Mouse (Mus musculus): Measurements from ENCODE around the gene Bcl2.
A peak's percentile ranks its signal among the peaks of the same experiment; 100 is the strongest.

Bcl2 gene

DNA sequence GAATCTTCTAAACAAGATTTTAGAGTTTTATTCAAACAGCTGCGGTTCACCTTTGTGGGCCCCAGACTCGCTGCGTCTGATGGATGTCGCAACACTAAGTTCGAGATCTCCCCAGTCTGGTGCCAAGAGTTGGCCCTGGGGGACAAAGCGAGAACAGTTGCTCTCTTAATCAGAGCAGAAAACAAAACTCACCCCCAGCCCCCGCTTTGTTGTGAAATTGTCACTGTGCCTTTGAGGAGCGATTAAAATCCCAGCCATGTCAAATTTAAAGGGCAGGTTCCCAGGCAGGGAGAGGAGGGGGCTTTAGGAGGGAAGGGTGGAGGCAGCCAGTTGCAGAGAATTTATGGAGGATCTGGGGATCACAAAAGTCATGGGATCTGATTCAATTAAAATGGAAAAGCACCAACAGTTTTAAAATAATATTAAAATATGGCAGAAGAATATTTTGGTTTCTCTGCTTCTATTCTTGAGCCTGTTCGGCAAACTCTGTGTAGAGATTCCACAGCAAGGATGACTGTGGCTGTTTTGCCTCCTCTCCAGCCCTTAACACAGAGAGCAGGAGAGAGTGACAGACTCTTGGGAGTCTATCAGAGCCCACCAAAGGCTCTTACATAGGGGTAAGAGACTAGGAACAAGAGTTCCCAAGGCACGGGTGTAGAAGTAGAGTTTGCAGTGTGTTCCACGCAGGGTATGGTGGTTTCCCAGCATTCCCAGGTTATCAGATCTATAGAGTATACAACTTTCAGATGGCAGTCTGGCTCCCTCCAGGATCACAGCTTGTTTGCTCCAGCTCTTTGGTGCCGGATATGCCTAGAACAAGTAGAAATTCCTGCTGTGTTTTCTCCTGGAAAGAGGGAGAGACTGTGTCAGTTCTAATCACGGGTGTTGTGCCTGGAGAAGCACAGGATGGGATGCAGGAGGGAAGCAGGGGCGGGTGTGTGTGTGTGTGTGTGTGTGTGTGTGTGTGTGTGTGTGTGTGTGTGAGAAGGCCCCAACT, 130.5 kb downstream of the Bcl2 start:
- DNase-seq: peak; percentile 24 to 39

DNA sequence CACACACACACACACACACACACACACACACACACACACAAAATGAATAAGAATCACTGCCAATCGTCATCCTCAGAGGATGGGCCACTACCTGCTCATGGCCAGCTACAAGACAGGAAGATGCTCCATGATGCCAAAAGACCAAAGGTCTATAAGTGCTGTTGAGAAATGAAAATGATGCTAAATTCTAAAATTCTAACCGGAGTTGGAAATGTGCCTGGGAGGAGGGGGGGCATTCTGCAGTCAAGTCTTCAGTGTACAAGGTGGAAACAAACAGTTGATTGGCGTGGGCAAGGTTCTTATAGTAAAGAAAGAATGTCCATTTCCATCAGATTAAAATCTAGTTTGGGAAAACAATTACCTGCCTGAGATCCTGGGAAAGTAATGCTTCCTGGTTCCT, 131.3 kb downstream of the Bcl2 start:
- DNase-seq: no peak

DNA sequence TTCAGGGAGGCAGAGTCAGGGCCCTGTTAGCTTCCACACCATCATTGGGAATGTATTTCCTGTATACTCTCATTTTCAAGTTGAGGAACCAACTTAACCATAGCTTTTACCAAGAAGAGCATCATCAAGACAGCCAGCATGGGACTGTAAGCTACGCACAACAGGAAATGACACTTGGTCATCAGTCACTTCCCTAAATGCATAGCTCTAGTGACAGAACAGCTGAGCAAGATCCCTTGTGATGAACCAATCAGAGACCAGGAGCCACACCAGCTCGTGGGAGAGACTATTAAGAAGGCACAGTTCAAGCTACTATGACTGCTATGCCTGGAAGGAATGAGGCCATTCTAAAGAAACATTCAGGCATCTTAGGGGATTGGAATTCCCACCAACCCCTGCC, 132.3 kb downstream of the Bcl2 start:
- no peak for DNase-seq

DNA sequence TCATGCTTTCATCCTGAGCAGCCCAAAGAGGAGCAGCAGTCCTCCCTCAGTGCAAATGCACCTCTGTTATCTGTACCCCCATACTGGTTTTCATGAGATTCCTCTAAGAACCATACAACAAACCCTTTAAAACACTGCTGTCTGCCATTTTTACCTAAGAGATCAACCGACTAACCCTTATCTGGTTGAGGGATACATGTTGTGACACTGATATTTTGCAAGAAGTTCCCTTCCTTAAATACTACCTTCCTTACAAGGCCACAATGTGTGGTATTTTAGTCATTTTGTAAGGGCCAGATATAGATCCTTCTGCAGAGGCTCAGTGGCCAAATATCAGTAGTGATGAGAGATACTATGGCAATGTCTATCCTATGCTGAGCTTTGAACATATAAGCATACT, 134.3 kb downstream of the Bcl2 start:
- no peak for DNase-seq

DNA sequence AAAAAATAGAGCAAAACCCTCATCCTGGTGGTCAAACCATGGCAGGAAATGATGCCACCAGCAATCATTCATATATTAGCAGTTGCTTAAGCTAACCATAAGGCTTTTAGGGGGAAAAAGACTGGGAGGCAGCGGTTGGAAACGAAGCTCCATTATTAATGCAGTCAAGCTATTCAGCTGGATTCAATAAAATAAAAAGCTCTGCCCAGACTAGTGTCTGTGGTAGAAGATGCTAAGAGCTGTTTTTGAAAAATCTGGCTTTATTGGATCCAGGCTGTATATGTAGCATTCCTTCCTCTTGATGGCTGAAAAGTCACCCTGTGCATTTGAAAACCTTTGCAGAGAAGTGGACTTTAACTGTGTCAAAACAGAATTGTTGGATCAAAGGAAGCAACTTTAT, 141.6 kb downstream of the Bcl2 start:
- no peak for DNase-seq

DNA sequence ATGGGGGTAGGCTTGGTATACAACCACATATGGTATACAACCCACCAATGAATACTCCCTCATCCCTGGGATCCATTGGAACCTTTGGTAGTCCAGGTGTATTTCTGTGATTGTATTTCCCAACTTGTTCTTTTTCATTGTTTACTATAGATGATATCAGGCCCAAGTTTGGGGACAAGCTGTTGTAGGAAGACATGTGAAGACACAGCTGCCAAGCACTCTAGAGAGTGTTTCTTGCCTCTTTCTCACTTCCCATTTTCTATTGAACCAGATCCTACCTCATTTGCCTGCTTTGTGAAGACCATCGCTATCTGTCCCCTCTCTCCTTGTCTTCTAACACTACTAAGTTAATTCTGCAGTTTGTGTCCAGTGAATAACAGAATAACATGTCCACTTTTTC, 143.2 kb downstream of the Bcl2 start:
- DNase-seq: no peak

DNA sequence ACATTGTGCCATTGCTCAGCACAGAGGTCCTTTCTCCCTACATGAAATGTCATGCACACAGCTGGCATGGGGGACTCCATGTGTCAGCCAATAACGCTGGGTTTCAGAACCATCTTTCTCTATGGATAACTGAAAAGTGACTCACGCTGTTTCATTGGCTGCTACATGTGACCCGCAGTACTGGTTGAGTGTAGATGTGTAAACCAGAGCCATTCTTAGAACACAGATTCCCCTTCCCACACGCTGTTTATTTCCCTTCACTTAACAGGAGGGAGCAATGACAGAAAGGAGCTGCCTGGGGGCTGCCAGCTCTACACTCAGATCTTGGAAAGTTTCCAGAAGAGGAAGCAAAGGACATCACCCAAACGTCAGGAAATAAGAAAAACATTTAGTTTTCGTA, 143.7 kb downstream of the Bcl2 start:
- DNase-seq: peak; percentile 18 to 27

DNA sequence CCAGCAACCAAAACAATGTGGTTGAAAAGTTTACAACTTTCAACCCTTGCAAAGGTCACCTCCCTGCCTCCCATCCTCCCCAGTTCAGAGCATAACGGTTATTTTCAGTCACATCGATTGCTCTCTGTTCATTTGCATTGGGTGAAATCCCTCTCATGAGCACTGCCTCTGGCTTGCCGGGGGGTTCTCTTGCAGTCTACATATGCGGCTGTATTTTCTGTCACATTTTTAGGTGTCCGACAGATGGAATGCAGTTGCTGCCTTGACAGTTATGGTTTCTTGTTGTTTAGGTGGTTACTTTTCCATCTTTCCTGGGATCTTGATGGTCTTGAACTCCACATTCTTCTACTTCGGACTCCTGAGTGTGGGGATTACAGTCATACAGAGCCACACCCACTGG, 144.4 kb downstream of the Bcl2 start:
- DNase-seq: no peak

DNA sequence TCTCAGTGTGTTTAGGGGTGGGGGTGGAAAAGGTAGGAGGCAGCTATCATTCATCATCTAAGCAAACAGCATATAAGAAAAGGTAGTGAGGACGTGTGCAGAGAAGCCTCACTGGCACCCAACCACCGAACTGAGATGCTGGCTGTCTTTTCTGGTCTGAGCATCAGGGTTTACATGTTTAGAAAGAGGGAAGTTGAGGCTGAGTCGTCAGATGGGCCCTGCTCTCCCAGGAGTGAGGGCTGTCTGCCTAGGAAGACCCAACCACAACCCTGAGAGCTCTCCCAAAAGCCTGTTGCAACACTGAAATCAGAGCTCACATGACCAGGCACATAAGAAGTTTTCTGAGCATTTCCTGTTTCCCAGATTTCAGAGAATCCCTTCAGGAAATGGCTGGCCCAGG, 145.2 kb downstream of the Bcl2 start:
- no peak for DNase-seq

DNA sequence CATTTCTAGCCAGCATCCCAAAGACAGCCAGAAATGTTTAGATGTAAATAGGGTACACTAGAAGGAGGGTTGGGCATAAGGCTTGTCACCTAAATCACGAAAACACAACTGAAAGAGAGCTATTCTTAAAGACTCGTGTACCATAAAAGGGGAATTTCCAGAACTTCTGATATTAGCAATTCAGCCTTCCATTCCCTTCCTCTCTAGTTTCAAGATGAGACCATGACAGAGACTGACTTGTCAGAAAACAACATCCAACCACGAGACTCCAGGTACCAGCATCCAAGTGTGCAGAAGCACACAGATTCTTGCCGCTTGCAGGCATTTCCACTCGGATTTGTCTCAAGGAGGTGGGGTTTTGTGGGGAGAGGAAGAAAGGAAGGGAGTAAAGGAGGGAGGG, 146.6 kb downstream of the Bcl2 start:
- no peak for DNase-seq

DNA sequence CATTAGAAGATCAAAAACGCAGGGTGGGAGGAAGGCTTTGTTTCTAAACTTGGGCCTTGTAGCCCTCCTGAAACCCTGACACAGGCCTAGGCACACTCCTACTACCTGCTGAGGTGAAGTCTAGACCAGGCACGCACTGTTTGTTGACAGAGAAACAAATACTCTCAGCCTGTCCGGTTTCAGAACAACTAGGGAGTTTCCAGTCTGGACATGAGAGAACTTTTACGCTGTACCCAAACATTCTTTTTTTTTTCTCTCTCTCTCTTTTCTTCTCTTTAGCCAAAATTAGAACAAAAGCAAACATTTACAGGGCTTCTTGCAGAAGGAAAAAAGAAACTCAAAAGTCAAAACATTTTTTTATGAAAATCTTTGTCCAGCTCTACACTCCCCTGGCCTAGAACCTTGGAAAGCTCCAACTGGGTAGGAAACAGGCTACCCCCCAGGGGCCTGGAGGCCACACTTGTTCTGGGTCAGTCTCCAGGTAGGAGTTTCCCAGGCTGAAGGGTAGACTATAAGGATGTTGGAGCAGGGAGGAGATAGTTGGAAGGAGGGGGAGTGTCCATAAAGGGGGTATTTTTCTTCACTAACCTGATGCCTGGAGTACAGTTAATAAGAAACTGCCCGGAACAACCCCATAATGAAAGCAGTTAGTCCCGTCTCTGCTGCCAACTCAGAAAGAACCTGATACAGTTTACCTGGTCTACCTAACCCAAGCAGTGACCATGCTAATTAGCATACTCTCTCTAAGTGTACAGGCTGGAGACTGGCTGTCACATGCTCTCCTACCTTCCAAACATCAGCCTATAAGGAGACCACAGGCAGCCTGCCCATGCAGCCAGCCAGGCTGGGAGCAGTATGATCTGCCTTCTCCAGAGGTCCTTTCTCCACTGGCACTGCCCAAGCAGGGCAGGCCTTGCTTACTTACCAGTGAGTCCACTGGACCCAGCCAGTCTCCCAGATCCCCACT, 147.7 kb downstream of the Bcl2 start:
- no peak for DNase-seq

DNA sequence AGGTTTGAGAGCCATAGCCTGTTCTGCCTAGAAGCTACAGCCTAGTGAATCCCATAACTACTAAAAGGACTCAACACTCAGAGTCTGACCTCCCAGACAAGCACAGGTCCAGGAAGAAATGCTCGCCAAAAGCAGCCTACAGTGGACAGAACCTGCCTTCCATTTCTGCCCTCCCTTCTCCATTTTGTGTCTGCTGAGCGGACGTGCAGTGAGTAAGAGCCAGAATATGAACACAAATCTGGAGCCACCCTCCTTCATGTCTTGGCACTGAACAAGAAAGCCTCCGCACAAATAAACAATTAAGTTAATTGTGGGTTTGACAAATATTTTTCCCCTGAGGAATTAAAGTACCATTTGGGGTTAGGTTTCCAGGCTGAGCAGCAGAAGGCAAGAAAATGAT, 148.8 kb downstream of the Bcl2 start:
- no peak for DNase-seq

DNA sequence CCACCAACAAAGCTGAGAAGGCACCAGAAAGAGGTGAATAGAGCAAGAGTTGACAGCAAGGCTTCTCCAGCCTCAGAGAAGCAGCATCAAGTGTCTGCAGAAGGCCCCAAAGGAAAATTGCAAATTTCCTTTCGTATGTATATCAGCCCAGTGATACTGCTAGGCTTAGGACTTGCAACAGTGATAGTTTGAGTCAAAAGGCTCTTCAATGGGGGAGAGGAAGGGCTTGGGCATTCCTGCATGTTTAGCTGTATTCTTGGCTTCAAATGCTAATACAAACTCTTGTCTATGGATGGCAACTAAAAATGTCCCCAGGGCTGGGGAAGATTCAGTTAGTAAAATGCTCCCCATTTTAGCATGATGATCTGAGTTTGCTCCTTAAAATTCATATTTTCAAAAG, 149.6 kb downstream of the Bcl2 start:
- no peak for DNase-seq

DNA sequence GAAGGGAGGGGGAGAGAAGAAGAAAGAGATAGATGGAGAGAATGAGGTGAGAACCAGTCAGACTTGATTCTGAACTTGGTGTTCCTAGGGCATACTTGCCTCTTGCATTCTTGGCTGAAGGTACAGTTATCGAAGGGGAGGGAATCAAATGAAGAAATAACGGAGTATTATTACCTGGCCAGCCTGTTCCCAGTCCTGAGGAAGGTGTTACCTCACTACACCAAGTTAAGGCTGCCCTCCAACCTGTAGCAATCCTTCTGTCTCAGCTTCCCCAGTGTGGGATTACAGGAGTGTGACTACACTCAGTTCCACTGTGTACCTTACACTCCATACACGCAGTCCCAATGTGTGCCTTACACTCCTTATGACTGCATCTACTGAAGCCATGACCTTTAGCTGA, 151.3 kb downstream of the Bcl2 start:
- no peak for DNase-seq

DNA sequence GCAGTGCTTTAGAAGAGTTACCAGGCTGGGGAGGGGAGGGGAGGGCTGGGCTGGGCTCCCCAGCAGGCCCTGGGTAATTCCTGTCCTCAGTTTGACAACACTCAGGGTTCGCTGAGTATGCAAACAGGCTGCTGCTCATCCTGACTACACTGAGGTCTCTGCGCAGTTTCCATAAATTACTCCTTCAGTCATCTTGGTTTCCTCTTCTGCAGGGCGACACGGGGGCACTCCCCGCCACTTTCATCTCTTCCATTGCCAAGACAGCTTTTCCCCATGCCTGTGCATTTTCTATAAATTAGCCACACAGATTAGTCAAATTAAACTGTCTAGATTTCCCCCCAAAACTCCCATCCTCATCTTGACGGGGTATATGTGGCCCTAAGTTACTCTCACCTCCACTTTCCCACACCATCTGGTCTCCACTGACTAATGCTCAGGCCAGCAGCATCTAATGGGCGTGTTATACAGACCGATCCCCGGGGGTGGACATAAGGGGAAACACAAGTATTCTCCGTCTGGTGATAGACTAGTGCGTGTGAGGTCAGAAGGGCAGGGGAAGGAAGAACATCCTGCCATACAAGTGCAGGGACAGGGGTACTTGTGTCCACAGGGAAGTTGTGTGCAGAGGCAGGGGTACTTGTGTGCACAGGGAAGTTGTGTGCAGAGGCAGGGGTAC, 152.9 kb downstream of the Bcl2 start:
- no peak for DNase-seq

DNA sequence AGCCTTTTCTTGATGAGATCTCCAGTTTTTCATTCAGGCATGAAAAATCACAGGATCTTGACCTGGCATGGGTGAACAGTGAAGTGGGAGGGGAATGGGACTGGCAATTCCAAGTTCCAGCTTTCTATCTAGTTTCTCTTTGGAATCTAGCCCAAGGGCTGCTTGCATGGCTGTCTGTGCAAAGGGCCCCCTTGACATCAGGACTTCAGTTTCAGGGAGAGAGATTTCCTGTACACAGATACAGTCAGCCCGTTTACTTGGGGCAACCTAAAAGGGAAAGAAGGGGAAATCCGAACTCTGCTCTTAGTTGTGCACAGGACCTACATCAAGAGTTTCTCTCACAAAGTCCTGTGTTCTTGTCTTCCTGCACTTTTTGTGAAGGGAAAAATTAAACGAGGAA, 154.0 kb downstream of the Bcl2 start:
- peak; percentile 21 to 32 for DNase-seq

DNA sequence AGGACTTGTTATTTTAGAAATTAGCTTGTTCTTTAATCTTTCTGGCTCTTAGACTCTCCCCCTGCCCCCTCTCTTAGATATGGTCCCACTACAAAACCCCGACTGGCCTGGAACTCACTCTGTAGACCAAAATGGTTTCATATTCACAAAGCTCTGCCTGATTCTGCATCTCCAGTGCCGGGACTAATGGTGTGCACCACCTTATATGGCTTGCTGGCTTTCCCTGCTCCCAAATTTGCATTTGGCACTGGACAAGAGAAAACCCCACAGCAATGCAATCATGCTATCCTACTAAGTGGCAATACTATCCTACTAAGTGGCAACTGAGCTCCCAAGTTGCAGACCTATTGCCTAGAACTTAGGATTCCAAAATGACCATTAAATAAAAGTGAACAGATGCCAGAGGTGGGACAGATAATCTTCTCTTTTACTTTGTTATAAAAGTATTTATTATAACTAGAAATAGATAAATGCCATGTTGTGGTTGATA, 154.9 kb downstream of the Bcl2 start:
- no peak for DNase-seq

DNA sequence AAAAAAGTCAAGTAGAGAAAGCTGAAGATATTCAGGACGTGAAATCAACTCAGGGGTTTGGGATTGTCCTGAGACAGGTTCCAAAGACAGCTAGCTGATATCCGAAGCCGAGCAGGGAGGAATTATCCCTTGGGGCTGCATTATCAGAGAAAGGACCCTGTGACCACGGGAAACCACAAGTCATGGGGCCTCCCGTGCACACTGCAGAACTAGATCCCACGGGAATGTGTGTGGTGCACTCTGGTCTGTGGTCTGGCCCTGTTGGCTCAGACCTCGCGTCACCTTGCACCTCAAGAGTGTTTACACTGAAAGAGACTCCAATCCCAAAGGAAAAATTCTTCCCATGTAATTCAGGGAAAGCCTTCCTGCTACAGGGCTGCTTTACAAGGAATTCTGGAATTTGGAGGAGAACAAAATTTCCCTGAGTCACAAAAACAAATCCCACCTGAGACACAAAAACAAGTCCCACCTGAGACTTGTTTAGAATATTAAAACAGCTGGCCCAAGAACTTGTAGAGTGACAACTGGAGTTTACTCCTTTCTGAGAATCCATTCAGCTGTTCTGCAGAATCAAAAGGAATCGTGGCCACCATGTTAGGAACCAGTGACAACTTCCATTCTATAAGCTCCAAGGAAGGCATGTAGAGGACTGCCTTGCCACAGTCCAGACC, 158.4 kb downstream of the Bcl2 start:
- no peak for DNase-seq

DNA sequence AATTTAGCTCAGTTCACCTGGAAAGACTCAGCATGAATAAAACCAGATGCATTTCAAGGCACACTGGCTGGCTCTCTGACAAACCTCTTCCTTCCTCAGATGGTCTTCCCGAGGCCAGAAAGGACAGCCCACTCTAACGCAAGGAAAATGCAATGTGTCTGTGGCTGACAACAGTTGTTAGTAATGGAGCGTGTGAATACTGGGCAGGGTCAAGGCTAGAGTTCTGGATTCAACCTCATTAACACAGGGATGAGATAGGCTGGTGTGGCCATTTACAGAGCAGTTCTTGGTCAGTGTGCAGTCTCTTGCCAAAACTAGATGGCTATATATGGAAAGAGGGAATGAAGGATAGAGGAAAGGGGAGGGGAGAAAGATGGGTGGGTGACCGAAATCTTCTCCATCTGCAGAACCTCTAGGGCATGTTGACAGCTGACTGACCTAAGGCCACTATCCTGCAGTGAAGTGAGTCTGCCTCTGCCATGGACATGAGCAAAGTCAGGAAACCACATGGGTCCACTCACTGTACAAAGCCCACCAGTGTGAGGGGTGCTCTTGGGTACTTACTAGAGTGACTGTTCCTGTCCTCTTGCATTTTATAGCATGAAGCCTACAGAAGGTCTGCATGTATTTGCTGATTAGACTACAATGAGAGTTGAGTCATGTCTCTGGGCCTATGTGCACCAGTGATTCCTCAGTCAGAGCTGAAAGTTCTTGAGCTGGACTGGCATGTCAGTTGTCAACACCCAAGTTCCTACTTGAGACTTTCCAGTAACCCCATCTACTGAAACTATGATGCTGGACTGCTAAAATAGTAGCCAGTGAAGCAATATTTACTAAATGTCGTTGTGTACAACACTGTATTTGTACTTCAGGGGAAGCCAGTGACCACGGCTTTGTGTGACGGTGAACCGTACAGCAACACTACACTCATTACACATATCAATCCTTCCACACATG, 159.9 kb downstream of the Bcl2 start:
- no peak for DNase-seq

DNA sequence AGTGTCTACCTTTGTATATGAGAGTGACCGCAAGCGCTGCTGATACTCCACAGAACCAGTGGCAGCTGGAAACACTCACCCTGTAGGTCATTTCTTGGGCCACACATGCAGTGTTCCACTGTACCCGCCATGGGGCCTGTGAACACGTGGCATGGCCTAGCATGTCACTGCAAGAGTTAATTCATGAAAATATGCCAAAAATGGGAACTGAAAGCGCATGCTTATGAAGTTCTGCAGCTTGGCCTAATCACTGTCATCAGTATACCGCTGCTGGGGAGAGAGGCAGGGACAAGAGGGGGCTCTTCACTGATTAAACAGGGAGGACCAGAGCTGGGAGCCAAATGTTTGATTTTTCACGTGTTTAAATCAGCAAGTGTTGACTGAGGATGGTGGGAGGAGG, 161.2 kb downstream of the Bcl2 start:
- no peak for DNase-seq

DNA sequence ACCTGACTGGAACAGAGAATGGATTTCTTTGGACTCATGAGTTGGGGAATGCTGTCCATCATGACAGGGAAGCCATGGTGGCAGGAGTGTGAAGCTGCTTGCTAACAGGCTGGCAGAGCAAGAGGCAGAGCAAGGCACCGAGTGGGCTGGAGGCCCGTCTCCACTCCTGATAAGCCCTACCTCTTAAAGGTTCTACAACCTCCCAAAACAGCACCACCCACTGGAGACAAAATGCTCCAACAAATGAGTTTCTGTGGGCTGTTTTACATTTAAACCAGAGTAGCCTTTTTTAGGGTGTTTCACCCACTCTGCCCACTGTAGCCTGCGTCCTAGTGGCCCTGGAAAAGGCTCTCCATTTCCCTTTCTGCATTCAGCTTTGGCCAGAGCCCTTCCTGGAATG, 163.5 kb downstream of the Bcl2 start:
- no peak for DNase-seq

All from cerebellum, postnatal 10 days (tissue).